Mouse (Mus musculus) neural tube, embryonic 13.5 days (tissue): ENCODE results near the gene Olfr800. TPM values are rescaled to one million over a fixed set of nuclear protein-coding genes. Genes with fewer than 3 reads are reported as not detected.

Experiments used
- polyA plus RNA-seq: library from polyadenylated mRNA; unstranded; fragments of >200 nt; fragmentation: Nextera tagmentation; extraction: Ambion mirVana; gene quantifications from 2 replicates; pipeline ENCODE4 v1.2.1, GENCODE M21; 2015

Olfr800 gene
- polyA plus RNA-seq, 1 experiment from 2014 or later = not detected

Other genes starting within 250 kb of the Olfr800 start
- gene Olfr786, start 230.4 kb upstream of the Olfr800 start, polyA plus RNA-seq = not detected in 2 replicates
- gene Olfr787, start 195.8 kb upstream of the Olfr800 start, polyA plus RNA-seq = 0.14 TPM in 1 of 2 replicates, not detected in the other
- gene Olfr788, start 186.7 kb upstream of the Olfr800 start, polyA plus RNA-seq = not detected in 2 replicates
- not detected in 2 replicates for gene Olfr789, start 172.9 kb upstream of the Olfr800 start, polyA plus RNA-seq
- not detected in 2 replicates for gene Olfr790, start 159.2 kb upstream of the Olfr800 start, polyA plus RNA-seq
- not detected in 2 replicates for gene Olfr791, start 135.9 kb upstream of the Olfr800 start, polyA plus RNA-seq
- gene Olfr792, start 118.5 kb upstream of the Olfr800 start, polyA plus RNA-seq = not detected in 2 replicates
- not detected in 2 replicates for gene Olfr794, start 90.0 kb upstream of the Olfr800 start, polyA plus RNA-seq
- gene Olfr796, start 45.1 kb upstream of the Olfr800 start, polyA plus RNA-seq = not detected in 2 replicates
- not detected in 2 replicates for gene Olfr798, start 29.8 kb upstream of the Olfr800 start, polyA plus RNA-seq
- gene Olfr799, start 20.2 kb upstream of the Olfr800 start, polyA plus RNA-seq = not detected in 2 replicates
- not detected in 2 replicates for gene Olfr801, start 16.2 kb downstream of the Olfr800 start, polyA plus RNA-seq
- 0.03 TPM in 1 of 2 replicates, not detected in the other for gene Olfr802, start 30.5 kb downstream of the Olfr800 start, polyA plus RNA-seq
- not detected in 2 replicates for gene Olfr803, start 36.6 kb downstream of the Olfr800 start, polyA plus RNA-seq
- gene Olfr804, start 45.5 kb downstream of the Olfr800 start, polyA plus RNA-seq = not detected in 2 replicates
- gene Olfr805, start 71.7 kb downstream of the Olfr800 start, polyA plus RNA-seq = not detected in 2 replicates
- gene Olfr806, start 84.2 kb downstream of the Olfr800 start, polyA plus RNA-seq = not detected in 2 replicates
- gene Olfr807, start 100.1 kb downstream of the Olfr800 start, polyA plus RNA-seq = not detected in 2 replicates
- gene Olfr808, start 107.8 kb downstream of the Olfr800 start, polyA plus RNA-seq = not detected in 2 replicates
- gene Olfr809, start 116.9 kb downstream of the Olfr800 start, polyA plus RNA-seq = not detected in 2 replicates
- not detected in 2 replicates for gene Olfr810, start 137.2 kb downstream of the Olfr800 start, polyA plus RNA-seq
- gene Olfr811, start 146.7 kb downstream of the Olfr800 start, polyA plus RNA-seq = not detected in 2 replicates
- gene Olfr812, start 188.4 kb downstream of the Olfr800 start, polyA plus RNA-seq = not detected in 2 replicates
- not detected in 2 replicates for gene Olfr813, start 197.7 kb downstream of the Olfr800 start, polyA plus RNA-seq
- gene Olfr814, start 222.2 kb downstream of the Olfr800 start, polyA plus RNA-seq = not detected in 2 replicates
- gene Olfr815, start 248.2 kb downstream of the Olfr800 start, polyA plus RNA-seq = not detected in 2 replicates